Mouse (Mus musculus): ENCODE data around the gene Mrtfb.

Gene Mrtfb

DNA sequence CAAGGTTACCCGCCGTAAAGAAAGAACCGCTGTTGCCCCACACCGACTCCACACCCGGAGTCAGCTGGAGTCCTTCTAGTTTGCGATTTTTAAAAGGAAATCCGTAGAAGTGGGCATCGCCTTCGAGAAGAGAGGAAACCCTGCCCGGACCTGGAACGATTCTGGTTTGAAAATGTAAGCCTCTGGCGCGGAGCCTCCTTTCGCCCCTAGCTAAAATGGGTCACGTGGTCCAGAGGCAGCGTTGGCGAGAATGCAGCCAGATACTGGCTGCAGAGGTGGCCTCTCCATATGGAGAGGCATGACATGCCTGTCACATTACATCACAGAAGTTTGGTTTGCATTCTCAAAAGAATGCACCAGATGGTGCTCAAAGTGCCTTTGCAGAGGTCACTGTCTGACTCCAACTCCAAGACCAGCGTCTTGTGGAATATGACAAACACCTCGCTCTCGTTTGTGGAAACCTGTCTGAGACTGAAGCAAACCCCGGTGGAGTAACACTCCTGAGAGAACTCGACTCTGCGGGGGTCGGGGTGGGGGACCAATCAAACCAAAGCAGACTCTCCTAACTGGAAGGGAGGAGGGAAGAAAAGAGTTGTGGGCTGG, 181.6 kb downstream of the Mrtfb start:
- no peak for DNase-seq (ENCODE audit: low read depth)

- DNase-seq (ENCODE audit: low read depth), result peak; percentile 61
These were observed 184.2 kb downstream of the Mrtfb start for GRCm38 (mm10) chr16:13440468-13440867.

DNA sequence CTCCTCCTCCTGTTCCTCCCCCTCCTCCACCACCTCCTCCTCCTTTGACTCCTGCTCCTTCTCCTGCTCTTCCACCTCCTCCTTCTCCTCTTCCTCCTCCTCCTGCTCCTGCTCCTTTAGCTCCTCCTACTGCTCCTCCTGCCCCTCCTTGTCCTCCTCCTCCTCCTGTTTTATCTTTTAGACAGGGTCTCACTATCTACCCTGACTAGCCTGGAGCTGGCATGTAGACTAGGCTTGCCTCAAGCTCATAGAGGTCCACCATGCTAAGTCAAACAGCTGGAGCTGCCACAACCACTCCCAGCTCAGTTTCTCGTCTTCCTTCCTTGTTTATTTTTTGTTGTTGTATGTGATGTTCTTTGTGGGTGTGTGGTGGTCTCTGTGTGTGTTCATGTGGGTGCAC, 187.5 kb downstream of the Mrtfb start:
- no peak for DNase-seq (ENCODE audit: low read depth)

- DNase-seq (ENCODE audit: low read depth), result no peak
These were observed 189.2 kb downstream of the Mrtfb start for GRCm38 (mm10) chr16:13445461-13445860.

DNA sequence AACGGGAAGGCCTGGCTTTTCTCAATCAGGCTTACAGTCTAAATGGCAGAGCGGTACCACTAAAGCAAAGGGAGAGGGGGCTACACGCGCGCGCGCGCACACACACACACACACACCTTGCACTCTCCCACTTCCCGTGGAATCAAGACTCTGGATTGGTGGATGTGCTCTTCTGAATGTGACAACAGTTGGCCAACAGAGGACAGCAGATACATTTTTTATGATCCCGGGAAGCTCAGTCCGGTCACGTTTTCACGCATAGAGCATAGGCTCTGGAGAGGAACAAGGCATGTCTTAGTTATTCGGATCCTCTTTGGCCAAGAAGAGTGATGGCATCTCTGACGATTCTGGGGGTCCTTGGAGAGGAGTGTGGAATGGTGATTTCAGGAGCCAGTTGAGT, 190.2 kb downstream of the Mrtfb start:
- DNase-seq (ENCODE audit: low read depth), result no peak

DNA sequence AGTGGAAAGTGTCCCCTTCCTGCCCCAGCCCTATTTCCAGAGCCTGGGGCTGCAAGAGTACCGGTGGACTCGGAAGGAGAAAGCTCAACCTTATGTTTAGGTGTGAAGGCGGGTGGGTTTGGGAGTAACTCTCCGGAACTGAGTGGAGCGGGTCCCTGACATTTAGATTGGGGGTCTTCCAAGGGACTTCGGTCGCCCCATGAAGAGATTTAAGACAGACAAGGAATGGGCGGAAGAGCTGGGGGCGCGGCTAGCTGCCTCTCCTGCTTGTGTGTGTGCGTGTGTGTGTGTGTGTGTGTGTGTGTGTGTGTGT, 190.6 kb downstream of the Mrtfb start:
- DNase-seq (ENCODE audit: low read depth), result no peak

DNA sequence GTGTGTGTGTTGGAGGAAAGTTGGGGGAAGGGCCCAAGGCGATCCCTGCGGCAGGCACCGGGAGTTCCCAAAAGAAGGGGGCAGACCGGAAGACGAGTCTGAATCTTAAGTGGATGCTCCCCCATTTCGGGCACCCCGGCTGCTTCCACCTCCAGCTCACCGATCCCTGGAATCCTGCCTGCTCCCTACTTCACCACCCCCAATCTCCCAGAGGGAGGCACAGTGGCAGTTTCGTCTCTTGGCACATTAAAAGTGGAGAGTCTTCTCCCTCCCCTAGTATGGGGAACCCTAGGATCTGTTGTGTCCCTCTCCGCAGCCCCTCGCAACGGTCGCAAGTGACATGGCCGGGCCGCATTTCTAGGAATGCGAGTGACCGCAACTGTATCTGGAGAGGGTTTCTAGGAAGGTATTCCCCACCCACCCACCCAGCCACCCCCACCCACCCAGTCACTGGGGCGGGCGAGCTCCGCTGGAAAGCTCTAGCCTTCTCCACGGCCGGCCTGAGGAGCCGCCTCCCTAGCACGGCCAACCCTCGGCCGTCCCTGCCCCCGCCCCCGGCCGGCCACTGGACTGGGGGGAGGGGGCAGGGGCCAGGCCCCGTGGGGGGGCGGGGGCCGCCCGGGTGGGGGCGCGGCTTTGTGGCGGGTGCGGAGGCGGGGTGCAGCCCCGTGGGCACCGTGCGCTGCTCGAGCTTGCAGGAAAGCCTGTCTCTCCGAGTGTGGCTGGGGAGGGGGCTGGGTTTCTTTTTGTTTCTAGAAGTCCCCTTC, 191.2 kb downstream of the Mrtfb start:
- no peak for DNase-seq (ENCODE audit: low read depth)

DNA sequence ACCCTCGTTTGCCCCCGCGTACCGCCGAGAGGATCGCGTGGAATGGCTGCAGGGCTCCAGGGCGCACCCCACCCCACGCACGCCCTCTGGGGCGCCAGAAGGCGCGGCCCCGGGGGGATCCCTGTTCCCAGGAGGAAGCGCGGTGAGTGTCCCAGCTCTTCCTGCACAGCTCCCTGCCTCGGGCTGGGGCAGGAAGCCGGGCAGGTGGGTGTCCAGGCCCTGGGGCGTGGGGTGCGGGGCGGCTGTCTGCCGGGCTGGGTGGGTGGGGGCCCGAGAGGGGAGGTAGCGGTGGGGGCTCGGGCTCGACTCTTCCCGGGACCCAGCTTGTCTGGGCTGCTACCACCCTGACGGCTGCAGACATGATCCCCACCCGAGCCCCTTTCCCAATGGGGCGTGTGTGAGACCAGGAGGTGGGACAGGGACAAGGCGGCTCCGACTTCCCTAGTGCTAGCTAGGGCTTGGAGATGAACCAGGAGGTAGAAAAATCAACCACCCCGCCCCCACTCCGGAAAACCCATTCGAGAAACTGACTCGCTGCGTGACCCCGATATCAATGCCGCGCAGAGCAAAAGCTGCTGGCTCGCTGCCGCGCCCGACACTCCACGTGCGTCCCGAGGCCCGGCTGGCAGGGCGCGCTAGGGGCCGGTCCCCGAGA, 191.9 kb downstream of the Mrtfb start:
- DNase-seq (ENCODE audit: low read depth), result no peak

DNA sequence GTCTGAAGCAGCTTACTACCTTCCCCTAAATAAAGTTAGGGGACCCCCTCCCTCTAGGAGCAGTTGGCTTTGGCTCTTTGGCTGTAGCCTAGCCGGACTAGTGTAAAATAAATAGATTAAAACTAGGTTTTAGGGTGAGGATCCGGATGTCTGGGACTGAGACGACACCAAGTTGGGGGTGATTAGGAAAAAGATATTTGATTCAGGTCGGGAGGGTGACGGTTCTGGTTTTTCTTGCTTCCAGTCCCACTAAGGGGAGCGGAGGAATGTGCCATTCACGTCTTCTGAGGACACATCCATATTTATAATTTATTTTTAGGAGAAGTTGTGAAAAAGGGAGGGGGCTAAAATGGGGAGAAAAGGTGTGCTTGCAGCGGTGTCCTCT, 192.4 kb downstream of the Mrtfb start:
- DNase-seq (ENCODE audit: low read depth), result no peak

GRCm38 (mm10) chr16:13449491-13449890, 193.2 kb downstream of the Mrtfb start:
- DNase-seq (ENCODE audit: low read depth), result no peak

GRCm38 (mm10) chr16:13450831-13451230, 194.6 kb downstream of the Mrtfb start:
- no peak for DNase-seq (ENCODE audit: low read depth)

DNA sequence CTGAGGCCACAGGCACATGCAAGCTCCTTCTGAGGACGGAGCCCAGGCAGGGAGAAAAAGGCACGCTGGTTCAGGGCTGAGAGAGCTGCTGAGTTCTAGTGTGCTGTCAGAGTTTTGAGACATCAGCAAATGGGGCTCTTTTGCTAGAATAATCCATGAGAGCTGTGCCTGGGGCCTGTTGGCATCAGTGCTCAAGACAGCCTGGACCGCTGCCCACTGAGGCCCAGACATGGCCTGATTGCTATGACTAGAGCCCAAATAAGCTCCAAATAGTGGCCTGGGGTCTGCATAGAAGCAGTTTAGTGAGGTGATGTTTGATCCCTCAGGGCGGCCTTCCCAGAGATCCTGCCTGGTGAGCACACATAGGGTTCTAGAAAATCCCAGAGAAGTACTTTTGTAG, 195.7 kb downstream of the Mrtfb start:
- DNase-seq (ENCODE audit: low read depth), result no peak

GRCm38 (mm10) chr16:13452661-13453060, 196.4 kb downstream of the Mrtfb start:
- DNase-seq (ENCODE audit: low read depth), result no peak

DNA sequence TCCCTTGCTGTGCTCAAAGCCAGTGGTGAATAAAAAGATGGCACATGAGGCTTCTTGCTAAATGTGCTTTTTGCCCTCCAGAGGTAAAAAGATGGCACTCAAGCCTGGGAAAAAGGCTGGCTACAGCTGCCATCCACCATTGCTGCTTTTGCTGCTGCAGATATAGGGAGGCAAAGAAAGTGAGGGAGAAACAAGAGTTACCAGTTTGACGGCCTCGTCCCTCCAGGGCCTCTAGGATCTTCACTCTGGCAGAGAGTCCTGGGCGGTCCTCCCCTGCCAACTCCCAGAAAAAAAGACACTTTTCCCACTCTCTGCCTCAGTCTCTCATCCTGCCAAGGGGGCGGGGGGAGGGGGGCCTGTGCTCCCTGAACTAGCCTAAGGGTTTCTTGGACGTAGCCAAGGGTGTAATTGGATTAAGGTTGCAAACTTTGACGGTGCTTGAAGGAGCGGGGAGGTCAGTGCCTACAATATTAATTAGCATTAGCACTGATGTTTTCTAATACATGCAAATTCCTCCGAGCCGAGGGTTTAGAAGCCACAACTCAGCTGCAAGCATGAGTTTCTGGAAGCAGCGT, 197.8 kb downstream of the Mrtfb start:
- DNase-seq (ENCODE audit: low read depth), result no peak

GRCm38 (mm10) chr16:13455560-13455959, 199.3 kb downstream of the Mrtfb start:
- no peak for DNase-seq (ENCODE audit: low read depth)

DNA sequence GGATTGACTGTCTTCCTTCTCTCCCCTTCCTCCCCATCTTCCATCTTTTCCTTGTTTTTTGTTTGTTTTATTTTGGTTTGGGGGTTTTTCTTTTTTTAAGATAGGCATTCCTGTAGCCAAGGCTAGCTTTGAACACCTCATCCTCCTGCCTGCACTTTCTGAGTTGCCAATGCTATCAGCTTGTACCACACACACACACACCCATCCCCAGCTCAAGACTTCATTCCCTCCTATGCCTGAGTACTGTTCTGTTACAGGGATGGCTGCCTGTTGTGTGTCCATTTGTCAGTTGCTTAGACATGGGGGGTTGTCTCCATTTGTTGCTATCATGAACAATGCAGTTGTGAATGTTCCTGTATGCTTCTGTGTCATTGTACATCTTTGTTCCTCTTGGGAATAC, 202.3 kb downstream of the Mrtfb start:
- DNase-seq (ENCODE audit: low read depth), result no peak

DNA sequence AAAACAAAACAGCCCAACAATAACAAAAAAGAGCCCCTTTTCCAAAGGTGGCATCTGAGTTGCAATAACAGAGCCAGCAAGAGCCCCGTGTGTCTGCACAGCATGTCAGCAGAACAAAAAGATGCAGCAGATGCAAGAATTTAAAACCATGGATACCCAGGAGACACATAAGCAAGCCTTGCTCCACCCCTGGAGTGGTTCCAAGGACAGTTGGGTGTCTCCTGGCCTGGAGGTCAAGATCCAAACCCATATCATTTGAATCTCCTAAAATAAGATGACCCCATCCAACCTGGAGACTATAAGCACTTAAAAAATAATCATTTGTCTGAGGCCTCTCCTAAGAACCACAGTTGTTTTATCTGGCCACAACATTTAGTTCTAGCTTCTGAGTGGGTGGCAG, 203.8 kb downstream of the Mrtfb start:
- DNase-seq (ENCODE audit: low read depth), result no peak

DNA sequence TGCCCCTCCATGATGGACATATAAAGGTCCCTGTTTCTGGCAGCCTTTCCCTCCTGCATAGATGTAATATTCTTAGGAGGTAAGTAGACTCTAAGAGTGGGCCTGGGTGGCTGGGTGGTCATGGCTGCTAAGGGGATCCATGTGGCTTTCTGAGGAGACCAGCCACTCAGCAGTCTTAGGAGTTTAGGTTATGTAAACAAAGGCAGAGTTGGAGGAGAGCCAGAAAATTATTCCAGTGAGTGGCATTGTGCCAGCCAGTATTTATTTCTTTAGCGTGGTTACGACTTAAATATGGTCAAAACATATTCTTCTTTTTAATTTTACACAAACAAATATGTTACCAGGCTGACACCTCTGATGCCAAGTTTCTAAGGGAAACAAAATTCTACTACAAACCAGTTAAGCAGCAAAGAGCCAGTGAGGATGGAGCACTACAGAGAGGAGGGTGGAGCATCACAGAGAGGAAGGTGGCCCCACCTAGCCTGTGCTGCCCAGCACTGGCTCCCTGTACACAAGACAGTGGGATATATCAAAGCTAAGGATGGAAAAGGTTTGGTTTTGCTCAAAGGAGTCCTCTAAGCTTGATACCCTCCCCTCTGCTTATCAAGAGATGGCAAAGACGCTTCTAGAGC, 204.6 kb downstream of the Mrtfb start:
- no peak for DNase-seq (ENCODE audit: low read depth)

DNA sequence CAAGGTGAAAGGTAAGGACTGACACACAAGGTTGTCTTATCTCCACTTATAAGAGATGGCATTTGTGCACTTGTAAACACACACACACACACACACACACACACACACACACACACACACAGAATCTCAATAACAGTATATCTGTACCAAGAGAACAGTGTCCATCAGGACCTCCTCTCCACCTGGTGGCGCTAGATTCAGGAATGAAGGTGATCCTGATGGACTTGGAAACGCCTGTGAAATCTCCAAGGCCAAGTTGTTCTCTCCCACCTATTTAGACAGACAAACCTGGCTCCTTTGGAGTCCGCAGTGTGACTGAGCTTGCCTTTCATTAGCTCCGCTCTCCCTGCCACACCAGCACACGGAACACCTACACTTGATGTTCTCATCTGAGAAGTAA, 208.4 kb downstream of the Mrtfb start:
- DNase-seq (ENCODE audit: low read depth), result no peak

Measured in 416B (cell line).